Mouse (Mus musculus) heart, postnatal 0 days (tissue): ENCODE measurements around the gene Slc25a27. TPM values are rescaled to one million over a fixed set of nuclear protein-coding genes. Genes with fewer than 3 reads are reported as not detected.

Experiments
- ATAC-seq: fragments of 200-750 bp; cut with Nextera tagmentation; 2 replicates; pipeline ENCODE4 v1.8.0; 2017; ENCODE audit warnings: low read depth, moderate number of reproducible peaks, moderate library complexity; ENCODE audit not compliant: insufficient read depth
- DNase-seq: peaks from one replicate; pipeline ENCODE4 v3.0.0-alpha.2; 2016; ENCODE audit warnings: low spot score
- H3K27ac ChIP-seq: fragments of 300-500 bp; sonication (generic); 2 replicates; pipeline ENCODE4 v1.5.1; 2014; ENCODE audit warnings: low read depth, mild to moderate bottlenecking
- H3K27me3 ChIP-seq: fragments of 300-500 bp; sonication (generic); 2 replicates; pipeline ENCODE4 v1.6.1; 2014; ENCODE audit warnings: low read length, mixed read lengths; ENCODE audit not compliant: control insufficient read depth, insufficient read depth
- H3K36me3 ChIP-seq: fragments of 300-500 bp; sonication (generic); replicated peaks from 2 replicates; pipeline ENCODE4 v1.6.1; 2014; ENCODE audit warnings: low read length, mixed read lengths; ENCODE audit not compliant: control insufficient read depth, insufficient read depth
- H3K4me1 ChIP-seq: fragments of 300-500 bp; sonication (generic); 2 replicates; pipeline ENCODE4 v1.6.1; 2014; ENCODE audit warnings: antibody characterized with exemption; ENCODE audit not compliant: control insufficient read depth, insufficient read depth
- H3K4me2 ChIP-seq: fragments of 300-500 bp; sonication (generic); 2 replicates; pipeline ENCODE4 v1.6.1; 2014; ENCODE audit warnings: low read depth, mild to moderate bottlenecking, low read length, moderate library complexity
- H3K4me3 ChIP-seq: fragments of 300-500 bp; sonication (generic); 2 replicates; pipeline ENCODE4 v1.5.1; 2014; ENCODE audit warnings: low read depth, low read length
- H3K9ac ChIP-seq: fragments of 300-500 bp; sonication (generic); replicated peaks from 2 replicates; pipeline ENCODE4 v1.6.1; 2014; ENCODE audit warnings: low read depth, low read length, mixed read lengths
- H3K9me3 ChIP-seq: fragments of 300-500 bp; sonication (generic); replicated peaks from 2 replicates; pipeline ENCODE4 v1.6.1; 2016; ENCODE audit warnings: low read length; ENCODE audit not compliant: control insufficient read depth
- CTCF ChIP-seq: IDR thresholded peaks from 2 replicates; pipeline ENCODE4 v1.5.1; 2016; ENCODE audit warnings: antibody characterized with exemption, control low read depth, low read depth
- EP300 ChIP-seq: IDR thresholded peaks from 2 replicates; pipeline ENCODE4 v1.6.1; 2016; ENCODE audit warnings: antibody characterized with exemption, low read depth
- WGBS: fragments of 180-500 bp; shearing (Covaris S2); extraction: QIAGEN DNeasy Blood & Tissue Kit; methylation state at CpG from one replicate; pipeline ENCODE4 v1.1.7; 2014; 5-methylcytosine and 5-hydroxymethylcytosine counted together
- polyA plus RNA-seq: library from polyadenylated mRNA; unstranded; fragments of >200 nt; fragmentation: Nextera tagmentation; extraction: Ambion mirVana; gene quantifications from 2 replicates; pipeline ENCODE4 v1.2.1, GENCODE M21; 2015
- total RNA-seq: library from RNA; depleted of rRNA; stranded (reverse); fragments of >200 nt; gene quantifications from 2 replicates; pipeline ENCODE4 v1.2.3, GENCODE M21; 2014; ENCODE audit warnings: low replicate concordance

Gene Slc25a27
- total and polyA plus RNA-seq, 2 experiments from 2014 or later = 7.8 to 7.9 TPM

DNA sequence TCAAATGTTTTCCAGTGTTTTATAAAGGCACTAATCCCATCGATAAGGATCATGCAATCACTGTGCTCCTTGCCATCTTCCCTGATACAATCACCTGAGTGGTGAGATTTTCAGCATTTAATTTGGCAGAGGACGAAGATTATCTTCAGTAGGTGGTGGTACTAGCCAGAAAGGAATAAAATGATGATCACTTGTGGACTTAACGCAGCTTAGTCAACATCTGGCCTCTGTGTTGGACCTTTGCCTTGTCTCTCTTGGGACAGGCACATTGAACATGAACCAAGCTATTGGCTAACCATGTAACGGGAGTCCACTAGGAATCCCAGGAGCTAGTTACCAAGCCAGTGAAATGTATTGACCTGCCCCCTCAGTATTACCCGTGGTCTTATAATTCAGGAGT lies 17.6 kb upstream of the Slc25a27 start:
- H3K4me3 ChIP-seq = no peak overlapping the region
- no peak overlapping the region for H3K4me2 ChIP-seq
- no peaks in the 10 kb centered on the region for H3K4me1 ChIP-seq
- no peaks in the 10 kb centered on the region for H3K9me3 ChIP-seq
- WGBS = 91% methylated on average over 5 of the region's 5 CpGs
- ATAC-seq (no peak), DNase-seq (no peak)
- no peak for TF ChIP-seq CTCF
- no peak for TF ChIP-seq EP300
- no peak overlapping the region for H3K27ac ChIP-seq
- peaks cover 75% of the 10 kb centered on the region for H3K36me3 ChIP-seq
- H3K9ac ChIP-seq = no peak overlapping the region
- no peaks in the 10 kb centered on the region for H3K27me3 ChIP-seq

DNA sequence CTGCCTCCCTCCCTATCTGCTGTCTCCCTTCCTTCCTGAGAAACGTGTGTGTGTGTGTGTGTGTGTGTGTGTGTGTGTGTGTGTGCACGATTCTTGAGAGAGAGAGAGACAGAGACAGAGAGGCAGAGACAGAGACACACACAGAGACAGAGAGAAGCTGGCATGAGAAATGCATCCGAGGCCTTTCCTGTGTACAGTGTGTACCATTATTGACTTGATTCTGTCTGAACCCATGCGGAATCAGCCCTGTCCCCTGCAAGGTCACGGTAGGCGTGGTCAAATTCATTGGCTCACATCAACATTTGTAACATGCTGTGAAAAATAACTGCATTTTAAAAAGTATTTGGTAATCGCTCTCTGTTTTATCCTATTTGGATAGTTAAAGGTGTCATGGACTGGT lies 17.1 kb upstream of the Slc25a27 start:
- H3K4me1 ChIP-seq = no peaks in the 10 kb centered on the region
- no peaks in the 10 kb centered on the region for H3K9me3 ChIP-seq
- DNase-seq (no peak), ATAC-seq (no peak)
- 79% methylated on average over 7 of the region's 7 CpGs for WGBS
- no peak overlapping the region for H3K27ac ChIP-seq
- TF ChIP-seq CTCF = no peak
- TF ChIP-seq EP300 = no peak
- H3K36me3 ChIP-seq = peaks cover 79% of the 10 kb centered on the region
- no peak overlapping the region for H3K4me3 ChIP-seq
- no peaks in the 10 kb centered on the region for H3K27me3 ChIP-seq
- H3K9ac ChIP-seq = no peak overlapping the region
- H3K4me2 ChIP-seq = no peak overlapping the region

DNA sequence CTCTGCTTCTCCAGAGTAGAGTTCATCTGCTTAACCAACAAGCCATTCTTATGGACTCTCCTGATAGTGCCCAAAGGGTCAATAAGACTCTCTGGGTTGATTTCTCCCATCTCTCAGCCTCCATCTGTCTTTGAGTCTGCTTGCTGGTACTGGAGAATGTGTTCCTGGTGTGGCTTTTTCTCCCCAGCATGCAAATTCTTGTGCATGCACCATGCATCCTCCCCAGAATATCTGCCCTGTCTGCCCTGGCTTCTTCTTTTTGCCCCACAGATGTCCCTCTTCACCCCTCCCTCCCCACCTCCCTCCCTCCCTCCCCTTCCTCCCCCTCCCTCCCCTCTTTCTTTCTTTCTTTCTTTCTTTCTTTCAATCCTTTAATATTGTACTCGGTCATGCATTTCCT lies 10.3 kb upstream of the Slc25a27 start:
- no peak for ATAC-seq
- H3K4me1 ChIP-seq = no peaks in the 10 kb centered on the region
- H3K36me3 ChIP-seq = peaks cover 25% of the 10 kb centered on the region
- H3K9me3 ChIP-seq = no peaks in the 10 kb centered on the region
- no peaks in the 10 kb centered on the region for H3K27me3 ChIP-seq
- H3K4me3 ChIP-seq = no peak overlapping the region
- H3K27ac ChIP-seq = no peak overlapping the region
- H3K9ac ChIP-seq = no peak overlapping the region
- 8% methylated on average over 1 of the region's 1 CpGs for WGBS
- TF ChIP-seq EP300 (no peak), CTCF (no peak)
- DNase-seq = no peak
- no peak overlapping the region for H3K4me2 ChIP-seq

DNA sequence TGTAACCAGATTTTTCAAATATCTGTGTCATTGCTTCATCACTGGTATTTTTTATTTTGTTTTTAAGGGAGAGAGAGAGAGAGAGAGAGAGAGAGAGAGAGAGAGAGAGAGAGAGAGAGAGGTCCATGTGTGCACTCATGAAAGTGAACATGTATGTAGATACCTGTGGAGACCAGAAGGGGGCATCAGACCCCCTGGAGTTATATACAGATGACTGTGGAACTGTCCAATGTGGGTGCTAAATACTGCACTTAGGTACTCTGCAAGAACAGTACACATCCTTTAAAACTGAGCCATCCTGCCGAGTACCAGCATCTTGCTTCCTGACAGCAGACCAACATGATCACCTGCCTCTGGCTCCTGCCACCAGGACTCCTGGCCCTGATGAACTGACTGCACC lies 9.2 kb upstream of the Slc25a27 start:
- no peak overlapping the region for H3K9ac ChIP-seq
- 83% methylated on average over 1 of the region's 1 CpGs for WGBS
- DNase-seq = no peak

DNA sequence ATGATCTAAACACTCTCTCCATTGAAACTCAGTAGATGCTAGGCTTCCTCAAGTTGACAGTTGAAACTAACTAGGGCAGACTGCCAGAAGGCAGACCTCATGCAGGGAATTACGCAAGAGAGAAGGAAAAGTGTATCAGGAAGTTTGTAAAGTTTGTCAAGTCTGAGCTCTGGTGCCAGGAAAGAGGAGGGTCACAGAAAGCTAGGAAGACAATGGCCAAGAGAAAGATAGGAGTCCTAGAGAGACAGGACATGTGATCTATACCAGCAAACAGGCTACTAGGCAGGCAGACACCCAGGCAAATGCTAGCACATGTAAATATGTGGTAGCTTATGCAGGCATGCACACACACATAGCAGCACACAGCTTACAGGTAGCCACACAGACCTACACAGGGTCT lies 8.2 kb upstream of the Slc25a27 start:
- Histone ChIP-seq H3K27me3 (no peaks in the 10 kb centered on the region), H3K36me3 (peaks cover 10% of the 10 kb centered on the region), H3K4me3 (no peak overlapping the region), H3K9me3 (no peaks in the 10 kb centered on the region), H3K27ac (no peak overlapping the region), H3K4me2 (no peak overlapping the region), H3K9ac (no peak overlapping the region), H3K4me1 (no peaks in the 10 kb centered on the region)
- 0 out of 2 replicates have a peak, but pooled peaks have one; percentile 14 for ATAC-seq
- 38% methylated on average over 1 of the region's 1 CpGs for WGBS
- TF ChIP-seq CTCF (no peak), EP300 (no peak)
- DNase-seq = peak; percentile 74

More for the DNA sequence above, 9.2 kb upstream of the Slc25a27 start:
- Histone ChIP-seq H3K4me2 (no peak overlapping the region), H3K36me3 (peaks cover 21% of the 10 kb centered on the region), H3K27ac (no peak overlapping the region), H3K27me3 (no peaks in the 10 kb centered on the region), H3K9me3 (no peaks in the 10 kb centered on the region), H3K4me3 (no peak overlapping the region), H3K4me1 (no peaks in the 10 kb centered on the region)
- ATAC-seq = no peak
- TF ChIP-seq EP300 = no peak
- no peak for TF ChIP-seq CTCF

DNA sequence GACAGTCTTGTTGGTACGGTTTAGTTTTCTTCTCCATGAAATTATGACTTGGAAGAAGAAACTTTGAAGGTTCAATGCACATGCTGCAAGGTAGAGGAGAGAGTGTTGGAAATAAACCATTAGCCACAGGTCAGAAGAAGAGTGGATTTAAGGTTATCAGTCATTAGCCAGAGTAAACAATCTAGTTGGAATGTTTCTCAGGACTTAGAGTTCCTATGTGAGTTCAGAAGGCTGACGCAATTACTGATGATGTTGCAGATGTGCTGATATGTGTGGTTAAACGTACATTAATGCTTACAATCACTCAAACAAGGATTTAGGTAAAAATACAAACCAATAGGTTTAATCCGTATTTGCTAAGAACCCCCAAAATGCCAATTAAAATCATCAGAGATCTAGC lies 4.9 kb upstream of the Slc25a27 start:
- 85% methylated on average over 4 of the region's 4 CpGs for WGBS
- no peak overlapping the region for H3K4me3 ChIP-seq

More for the DNA sequence above, 4.9 kb upstream of the Slc25a27 start:
- Histone ChIP-seq H3K4me2 (no peak overlapping the region), H3K9ac (no peak overlapping the region), H3K27ac (no peak overlapping the region), H3K9me3 (no peaks in the 10 kb centered on the region), H3K4me1 (no peaks in the 10 kb centered on the region), H3K36me3 (no peaks in the 10 kb centered on the region), H3K27me3 (no peaks in the 10 kb centered on the region)
- no peak for ATAC-seq
- no peak for TF ChIP-seq CTCF
- no peak for TF ChIP-seq EP300
- DNase-seq = no peak
